Mouse (Mus musculus) olfactory bulb, adult 2 months (tissue): ENCODE measurements at regions not wholly inside any gene's neighbourhood (a gene's known extent, or its start where the extent isn't known, plus 50 kb on each side); places are given as distances from the start of the nearest gene placed in this dataset.

Experiments
- CTCF ChIP-seq: fragments of 200-500 bp; IDR thresholded peaks from 2 replicates; pipeline ENCODE4 v1.5.1; 2012; ENCODE audit warnings: low read depth, mild to moderate bottlenecking, low read length, moderate library complexity; ENCODE audit not compliant: insufficient read depth
- POLR2A ChIP-seq: fragments of 200-500 bp; IDR thresholded peaks from 2 replicates; pipeline ENCODE4 v1.6.1; 2012; ENCODE audit warnings: mild to moderate bottlenecking, low read depth, low read length, moderate library complexity; ENCODE audit not compliant: insufficient read depth

DNA sequence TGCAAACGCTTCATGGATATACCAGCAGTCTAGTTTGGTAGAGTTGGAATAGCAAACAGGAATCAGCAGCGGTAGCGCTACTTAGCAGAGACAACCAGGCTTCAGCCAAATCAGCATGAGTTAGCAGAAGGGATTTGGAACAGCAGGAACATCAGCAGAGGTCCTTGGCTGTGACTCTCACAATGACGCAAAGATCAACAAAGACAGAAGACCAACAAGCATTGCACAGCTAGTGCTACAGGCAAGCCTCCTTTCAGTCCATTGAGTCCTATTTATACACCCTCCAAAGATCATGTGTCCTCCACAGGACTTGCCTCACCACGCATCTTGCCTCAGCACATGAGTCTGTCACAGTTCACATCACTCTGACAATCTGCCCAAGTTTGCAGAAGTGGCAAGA, 61.6 kb upstream of the Cdyl start:
- no peak for TF ChIP-seq CTCF
- no peak for TF ChIP-seq POLR2A
